Mouse (Mus musculus) frontal cortex, postnatal 10 days (tissue): ENCODE measurements at regions not wholly inside any gene's neighbourhood (a gene's known extent, or its start where the extent isn't known, plus 50 kb on each side); places are given as distances from the start of the nearest gene placed in this dataset.
"Not testable (repeated sequence)": the region's sequence is repeated elsewhere in the genome, so short reads cannot be mapped to it uniquely, and the experiment has no call there.

Experiments
- DNase-seq, 2 experiments: peaks; one replicate each; pipeline ENCODE4 v3.0.0; 2022; ENCODE audit warnings: low spot score in 2 of 2, mixed read lengths in 1 of 2

GRCm38 (mm10) chr5:63331186-63331585 lies 317.7 kb upstream of the Nwd2 start:
- DNase-seq: no peak

GRCm38 (mm10) chr5:63351108-63351507 lies 297.8 kb upstream of the Nwd2 start:
- no peak for DNase-seq

GRCm38 (mm10) chr5:63391956-63392355 lies 256.9 kb upstream of the Nwd2 start:
- DNase-seq: no peak

GRCm38 (mm10) chr5:63397963-63398362 lies 250.9 kb upstream of the Nwd2 start:
- no peak for DNase-seq

DNA sequence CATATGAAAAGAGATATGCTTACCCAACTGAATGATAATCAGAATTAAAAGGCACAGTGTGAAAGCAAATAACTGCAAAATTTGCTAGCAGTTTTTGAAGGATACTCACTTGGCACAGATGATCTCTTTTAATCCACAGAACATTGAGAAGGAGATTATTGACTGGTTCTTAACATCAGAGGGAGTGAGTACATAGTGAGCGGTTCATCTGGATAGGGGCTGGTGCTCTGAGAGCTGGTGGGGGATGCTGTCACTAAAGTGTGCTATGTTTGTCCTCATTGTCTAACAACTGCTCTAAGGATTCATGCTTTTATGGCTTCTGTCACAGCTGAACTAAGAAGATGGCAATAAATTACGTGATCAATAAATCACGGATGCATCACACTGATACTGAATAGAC lies 218.7 kb upstream of the Nwd2 start:
- DNase-seq: no peak

GRCm38 (mm10) chr5:63444407-63444806 lies 204.5 kb upstream of the Nwd2 start:
- no peak for DNase-seq

- DNase-seq: no peak
Observed at GRCm38 (mm10) chr5:63445171-63445570, 203.7 kb upstream of the Nwd2 start.

DNA sequence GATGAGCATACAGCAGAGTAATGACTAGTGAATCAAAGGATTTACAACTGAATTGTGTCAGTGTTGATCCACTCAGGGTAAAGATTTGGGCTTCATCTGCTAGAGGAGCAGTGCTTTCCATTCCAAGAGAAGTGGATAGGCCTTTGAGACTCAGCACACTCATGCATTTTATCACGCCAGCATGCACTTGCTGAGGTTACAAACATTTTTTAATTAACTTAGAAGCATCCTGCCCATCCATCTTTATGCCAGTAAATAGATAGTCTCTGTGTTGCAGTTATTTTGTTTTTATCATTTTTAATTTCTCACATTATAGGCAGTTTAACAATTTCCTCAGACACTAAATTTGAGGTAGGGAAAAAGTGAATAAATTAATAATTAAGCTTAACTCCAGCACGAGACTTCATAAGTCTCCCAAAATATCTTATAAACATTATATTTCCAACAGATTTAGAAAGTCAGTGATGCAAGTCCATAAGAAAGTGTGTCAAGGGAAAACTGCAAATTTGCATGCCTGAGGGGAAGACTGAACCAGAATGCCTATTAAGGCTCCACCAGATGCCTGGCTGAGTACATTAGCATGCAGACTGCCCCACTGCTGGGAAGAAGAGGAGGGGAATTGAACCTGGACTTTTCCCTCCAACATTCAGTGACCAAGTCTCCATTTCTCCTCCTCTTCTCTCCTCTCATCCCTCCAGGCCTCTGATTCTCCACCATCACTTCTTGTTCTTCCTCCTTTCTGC lies 180.2 kb upstream of the Nwd2 start:
- no peak for DNase-seq

GRCm38 (mm10) chr5:63469701-63470100 lies 179.2 kb upstream of the Nwd2 start:
- no peak for DNase-seq

- no peak for DNase-seq
Observed at GRCm38 (mm10) chr5:63473163-63473562, 175.7 kb upstream of the Nwd2 start.

DNA sequence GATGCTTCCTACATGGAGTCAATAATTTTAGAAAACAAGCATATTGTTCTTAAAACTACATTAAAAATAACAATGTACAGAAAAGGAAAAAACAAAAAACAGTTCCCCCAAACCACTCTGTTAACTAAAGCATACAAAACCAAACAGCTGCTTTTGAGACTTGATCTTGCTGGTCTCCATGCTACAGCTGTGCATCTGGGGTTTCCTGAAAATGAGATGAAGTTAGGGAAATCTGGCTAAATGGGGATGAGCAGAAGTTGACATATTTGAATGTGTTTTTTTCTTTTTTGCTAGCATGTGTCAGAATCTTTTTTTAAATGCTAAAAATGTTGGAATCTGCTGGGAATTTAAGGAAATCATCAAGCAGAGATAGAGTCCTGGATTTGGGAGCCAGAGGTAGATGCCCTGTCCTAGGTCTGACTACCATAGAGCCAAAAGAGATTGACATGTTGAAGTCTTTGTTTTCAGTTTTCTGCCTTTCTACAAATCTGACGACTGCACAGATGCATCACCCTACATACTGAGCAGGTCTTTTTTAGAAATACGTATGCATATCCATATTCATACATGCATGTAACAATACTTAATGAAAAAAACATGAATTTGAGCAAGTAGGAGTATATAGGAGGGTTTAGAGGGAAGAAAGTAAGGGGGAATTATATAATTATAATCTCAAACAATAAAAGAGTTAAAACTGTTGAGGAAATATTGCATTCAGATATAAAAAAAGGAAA lies 172.5 kb upstream of the Nwd2 start:
- no peak for DNase-seq

GRCm38 (mm10) chr5:63498952-63499351 lies 149.9 kb upstream of the Nwd2 start:
- peak; percentile 9 to 37 for DNase-seq

DNA sequence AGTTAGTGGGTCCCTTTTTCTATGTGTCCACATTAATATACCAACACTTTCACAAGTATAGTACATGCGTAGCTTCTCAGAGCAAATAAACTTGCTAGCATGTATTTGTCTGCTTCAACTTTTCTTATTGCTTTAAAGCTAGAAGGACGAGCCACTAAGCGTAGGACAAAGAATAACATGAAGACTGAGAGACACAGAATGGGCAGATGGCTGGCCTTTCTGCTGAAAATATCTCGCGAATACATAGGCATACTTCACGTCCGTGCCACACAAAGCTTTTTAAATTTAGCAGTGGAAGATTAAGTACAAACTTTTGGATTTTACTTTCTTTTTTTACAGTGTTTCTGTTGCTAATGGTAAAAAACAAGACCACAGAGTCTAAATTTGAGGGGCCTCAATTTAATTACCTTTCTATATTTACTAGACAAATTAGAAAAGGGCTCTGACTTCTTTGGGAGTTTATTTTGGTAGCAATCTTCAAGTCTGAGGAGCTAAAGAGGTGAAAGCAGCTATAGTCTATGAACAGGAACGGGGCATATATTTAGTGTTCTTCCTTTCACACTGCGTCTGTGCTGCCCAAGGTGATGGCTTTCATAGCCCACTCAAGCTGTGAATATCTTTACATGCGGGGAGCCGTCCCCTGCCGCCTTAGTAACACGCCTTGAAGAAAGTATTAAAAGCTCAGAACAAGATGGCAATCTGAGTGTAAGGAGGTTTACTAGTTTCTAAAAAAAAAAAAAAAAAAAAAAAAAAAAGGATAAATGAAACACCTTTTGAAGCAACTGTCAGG lies 145.7 kb upstream of the Nwd2 start:
- peak; percentile 12 to 50 for DNase-seq

DNA sequence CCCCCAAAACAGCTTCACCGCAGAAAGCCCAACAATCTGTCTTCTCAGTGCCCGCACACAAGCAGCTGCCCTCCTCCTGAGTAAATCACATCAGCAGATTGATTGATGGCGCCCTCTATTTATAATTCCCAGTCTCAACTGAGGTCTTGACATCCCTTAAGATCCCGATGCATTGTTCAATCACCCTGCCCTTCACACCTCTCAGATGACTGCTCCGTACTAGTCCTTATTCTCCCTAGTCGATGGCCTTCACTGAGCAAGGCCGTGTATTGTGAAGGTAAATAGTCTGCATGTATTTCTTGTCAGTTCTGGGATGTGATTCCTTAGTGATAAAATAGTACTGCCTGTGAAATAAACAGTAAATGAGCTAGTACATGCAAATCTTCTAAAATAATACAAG lies 114.7 kb upstream of the Nwd2 start:
- DNase-seq: no peak

GRCm38 (mm10) chr5:63540530-63540929 lies 108.4 kb upstream of the Nwd2 start:
- no peak for DNase-seq

- no peak for DNase-seq
Observed at GRCm38 (mm10) chr5:63545482-63545881, 103.4 kb upstream of the Nwd2 start.

DNA sequence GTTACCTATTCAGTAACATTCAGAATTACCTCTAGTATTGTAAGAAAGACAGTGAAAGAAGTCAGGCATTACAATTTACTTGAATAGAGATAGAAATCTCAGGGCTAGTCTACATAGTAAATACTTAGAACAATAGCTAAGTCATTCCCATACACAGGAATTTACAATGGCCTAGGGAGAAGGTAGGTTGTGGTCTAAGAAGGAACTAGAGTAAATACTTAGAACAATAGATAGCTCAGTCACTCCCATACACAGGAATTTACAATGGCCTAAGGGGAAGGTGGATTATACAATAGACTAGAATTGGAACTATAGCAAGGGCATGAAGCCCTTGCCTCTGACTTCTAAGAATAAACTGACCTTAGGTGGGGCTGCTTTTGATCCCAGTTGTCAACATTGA lies 83.0 kb upstream of the Nwd2 start:
- DNase-seq: not testable (repeated sequence)

GRCm38 (mm10) chr5:63575401-63575800 lies 73.5 kb upstream of the Nwd2 start:
- DNase-seq: no peak

GRCm38 (mm10) chr5:63579409-63579808 lies 69.5 kb upstream of the Nwd2 start:
- peak in 1 of 2 experiments; percentile 5 for DNase-seq

DNA sequence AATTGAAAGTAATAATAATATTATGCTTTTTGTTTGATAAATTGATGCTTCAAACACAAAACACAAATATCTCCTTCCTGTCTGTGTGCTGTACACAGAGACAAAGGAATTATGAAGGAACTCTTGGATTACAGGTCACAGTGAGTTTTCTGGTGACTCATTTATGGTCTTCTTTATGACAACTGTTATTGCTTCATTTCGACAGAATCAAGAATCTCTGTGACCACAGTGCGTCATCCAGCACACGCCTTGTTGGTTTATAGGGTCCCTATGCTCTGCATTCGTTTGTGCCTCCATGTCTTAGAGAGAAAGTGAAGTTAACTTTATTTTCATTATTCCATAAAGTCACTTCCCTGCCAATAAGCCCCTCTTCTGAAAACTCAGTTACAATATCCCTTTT lies 61.9 kb upstream of the Nwd2 start:
- no peak for DNase-seq

- no peak for DNase-seq
Observed at GRCm38 (mm10) chr5:63587855-63588254, 61.0 kb upstream of the Nwd2 start.
